Mouse (Mus musculus): Measurements from ENCODE around the gene Sgms1.

DNA sequence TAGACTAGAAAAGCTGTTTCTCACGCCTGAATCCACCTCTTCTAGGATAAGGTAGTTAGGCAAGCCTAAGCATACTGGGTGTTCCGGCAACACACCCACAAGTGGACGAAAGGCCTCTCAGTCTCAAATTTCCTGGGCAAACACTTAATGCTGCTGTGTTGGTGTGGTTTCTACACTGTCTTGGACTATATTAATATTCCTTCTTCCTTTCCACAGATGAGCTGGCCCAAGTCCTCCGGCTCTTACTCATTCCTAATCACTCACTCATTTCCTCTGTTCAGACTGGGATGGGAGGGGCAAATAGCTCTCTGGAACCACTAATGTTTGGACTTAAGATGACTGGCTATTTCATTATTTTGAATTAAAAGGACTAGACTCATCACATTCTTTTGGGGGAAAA, 84.6 kb downstream of the Sgms1 start:
- TF ChIP-seq CTCF (IDR thresholded peaks at IDR 0.05; ENCODE audit: insufficient read depth, low read length): no peak
- TF ChIP-seq POLR2A (IDR thresholded peaks at IDR 0.05; ENCODE audit: borderline replicate concordance, extremely low read depth, low read depth, low read length): no peak

All from lung, adult 2 months (tissue).